Mouse (Mus musculus) effector memory CD4-positive, alpha-beta T cell, adult 7 months (primary cell): ENCODE measurements around the gene Mmp19. TPM values are rescaled to one million over a fixed set of nuclear protein-coding genes. Genes with fewer than 3 reads are reported as not detected.

Experiments
- polyA plus RNA-seq: library from polyadenylated mRNA; unstranded; fragments of 100-300 nt; shearing (Covaris generic); gene quantifications from one replicate; pipeline ENCODE4 v1.2.1, GENCODE M21; 2017

The Mmp19 gene
- polyA plus RNA-seq: 0.15 TPM

GRCm38 (mm10) chr10:128790398-128791124 is at the start of gene Mmp19:
Gene Mmp19 (plus strand): TSS chr10:128790910.

GRCm38 (mm10) chr10:128744680-128745601 is 45.8 kb upstream of the Mmp19 start, which contains the start of gene Dgka:
Gene Dgka (minus strand): TSS chr10:128744855.

DNA sequence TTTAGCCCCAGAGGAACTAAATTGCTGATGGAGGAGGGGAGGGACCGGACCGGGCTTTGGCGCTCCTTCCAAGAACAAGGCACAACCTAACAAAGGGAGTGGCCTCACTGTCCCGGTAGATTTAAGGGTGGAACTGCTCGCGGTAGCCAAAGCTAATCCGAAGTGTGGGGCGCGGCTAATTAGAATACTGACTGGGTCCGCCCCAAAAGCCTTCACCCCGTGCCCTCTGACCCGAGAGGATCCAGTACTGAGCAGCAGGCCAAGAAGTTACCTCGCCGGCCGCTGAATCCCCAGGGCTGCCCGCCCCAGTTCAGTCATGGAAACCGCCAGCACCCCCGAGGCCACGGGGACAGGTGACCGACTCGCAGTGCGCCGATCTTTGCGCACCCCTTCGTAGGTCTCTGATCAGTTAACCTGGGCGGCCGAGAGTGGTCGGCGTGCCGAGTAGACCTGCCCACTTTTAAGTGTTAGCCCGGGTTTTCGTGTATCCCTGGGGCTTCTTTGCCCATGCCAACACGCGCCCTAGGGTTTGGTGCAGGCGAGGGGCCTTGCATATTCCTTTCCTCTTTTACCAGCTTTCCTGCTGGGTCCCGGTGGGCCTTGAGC is 43.0 kb upstream of the Mmp19 start, which contains the start of gene Pym1:
Gene Pym1, plus strand, starts transcription at position 244 of the 606 bp plus-strand sequence.

DNA sequence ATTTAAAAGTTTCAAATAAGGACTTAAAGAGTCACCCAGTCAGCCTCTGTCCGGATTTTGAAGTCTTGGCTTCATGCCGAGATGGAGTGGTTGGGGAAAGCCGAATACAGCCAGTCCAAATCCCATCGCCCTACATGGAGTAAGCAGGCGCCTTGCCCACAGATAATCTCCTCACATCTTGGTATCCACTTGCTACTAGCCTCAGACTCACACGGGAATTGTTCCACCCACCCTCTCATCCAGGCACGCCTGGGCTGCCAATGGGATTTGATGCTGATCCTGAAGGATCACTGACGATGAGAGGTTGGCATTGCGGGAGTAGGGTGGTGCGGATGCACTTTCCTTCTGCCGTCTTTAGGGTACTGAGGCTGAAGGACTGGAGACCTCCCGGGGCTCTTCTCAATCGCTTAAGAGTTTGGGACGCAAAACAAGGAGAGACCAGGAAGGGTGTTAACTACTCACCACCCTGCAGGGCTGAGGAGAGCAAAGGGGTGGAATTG is 13.1 kb downstream of the Mmp19 start, which contains the start of gene Dnajc14:
Gene Dnajc14, plus strand, starts transcription at position 292 of the 500 bp plus-strand sequence.

DNA sequence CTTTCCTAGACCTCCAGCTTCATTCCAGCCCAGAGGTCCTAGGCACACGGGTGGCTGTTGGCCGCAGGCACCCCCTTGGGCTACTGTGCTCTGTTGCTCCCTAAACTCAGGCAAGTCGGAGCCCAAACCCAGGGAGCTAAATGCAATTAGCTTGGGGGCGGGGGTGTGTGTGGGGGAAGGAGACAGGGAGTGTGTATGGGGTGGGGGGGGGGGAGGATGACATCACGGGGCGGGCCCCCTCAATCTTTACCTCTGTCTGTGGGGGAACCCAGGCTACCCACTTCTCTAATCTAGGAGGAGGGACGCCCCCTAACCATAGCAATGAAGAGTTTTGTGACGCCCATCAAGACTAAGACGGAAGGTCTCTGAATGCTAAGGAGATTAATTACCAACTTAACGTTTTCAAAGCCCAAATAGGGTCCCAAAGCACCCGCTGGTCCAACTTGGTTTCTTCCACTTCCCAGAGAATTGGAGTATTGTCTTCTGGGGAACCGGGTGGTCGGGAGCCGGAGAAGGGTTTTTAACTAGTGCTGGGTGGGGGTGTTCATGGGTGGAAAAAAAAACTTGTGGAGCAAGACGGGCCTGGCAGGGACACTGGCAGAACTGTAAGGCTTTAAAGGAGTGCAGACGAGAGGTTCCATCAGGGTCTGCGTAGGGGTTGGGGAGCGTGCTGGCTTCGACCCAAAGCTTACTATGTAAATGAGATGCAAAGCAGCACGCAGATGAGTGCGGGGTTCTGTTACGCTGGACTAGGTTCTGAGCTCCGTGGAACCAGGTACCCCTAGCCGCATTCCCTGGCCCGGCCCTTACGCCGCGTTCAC is 13.8 kb downstream of the Mmp19 start, which contains the start of gene Tmem198b:
Gene Tmem198b, minus strand, starts transcription at position 100 of the 821 bp plus-strand sequence.

GRCm38 (mm10) chr10:128817033-128817432 is 26.3 kb downstream of the Mmp19 start, which contains the start of gene Sarnp:
Gene Sarnp (plus strand): TSS chr10:128817333.

GRCm38 (mm10) chr10:128821358-128822056 is 30.8 kb downstream of the Mmp19 start, which contains the start of gene Ormdl2:
Gene Ormdl2 (minus strand): TSS chr10:128821645.

Other genes starting within 250 kb of the Mmp19 start
- 38.5 TPM for gene Zc3h10, start 243.1 kb upstream of the Mmp19 start, polyA plus RNA-seq
- gene Rpl41, start 241.6 kb upstream of the Mmp19 start, polyA plus RNA-seq: 2,513 TPM
- gene Pa2g4, start 224.9 kb upstream of the Mmp19 start, polyA plus RNA-seq: 19.5 TPM
- gene Erbb3, start 201.3 kb upstream of the Mmp19 start, polyA plus RNA-seq: 1.8 TPM
- gene Rps26, start 164.2 kb upstream of the Mmp19 start, polyA plus RNA-seq: 444 TPM
- 1.2 TPM for gene Ikzf4, start 144.9 kb upstream of the Mmp19 start, polyA plus RNA-seq
- gene Suox, start 116.8 kb upstream of the Mmp19 start, polyA plus RNA-seq: 3.7 TPM
- gene Rab5b, start 94.6 kb upstream of the Mmp19 start, polyA plus RNA-seq: 21.6 TPM
- 2.7 TPM for gene Pmel, start 86.7 kb upstream of the Mmp19 start, polyA plus RNA-seq
- 15.5 TPM for gene Cdk2, start 85.9 kb upstream of the Mmp19 start, polyA plus RNA-seq
- gene Dgka, start 46.1 kb upstream of the Mmp19 start, polyA plus RNA-seq: 511 TPM
- gene Pym1, start 43.0 kb upstream of the Mmp19 start, polyA plus RNA-seq: 22.9 TPM
- 65.8 TPM for gene Dnajc14, start 13.2 kb downstream of the Mmp19 start, polyA plus RNA-seq
- 3.0 TPM for gene Tmem198b, start 13.5 kb downstream of the Mmp19 start, polyA plus RNA-seq
- 120 TPM for gene Sarnp, start 26.4 kb downstream of the Mmp19 start, polyA plus RNA-seq
- 46.6 TPM for gene Ormdl2, start 30.7 kb downstream of the Mmp19 start, polyA plus RNA-seq
- 1.8 TPM for gene Gdf11, start 100.8 kb downstream of the Mmp19 start, polyA plus RNA-seq
- gene Cd63, start 110.1 kb downstream of the Mmp19 start, polyA plus RNA-seq: not detected
- 5.1 TPM for gene Rdh5, start 132.0 kb downstream of the Mmp19 start, polyA plus RNA-seq
- 119 TPM for gene Bloc1s1, start 133.1 kb downstream of the Mmp19 start, polyA plus RNA-seq
- gene Itga7, start 142.9 kb downstream of the Mmp19 start, polyA plus RNA-seq: 45.6 TPM
- not detected for gene Mettl7b, start 170.1 kb downstream of the Mmp19 start, polyA plus RNA-seq
- gene Olfr9, start 198.5 kb downstream of the Mmp19 start, polyA plus RNA-seq: 0.17 TPM
- gene Olfr763, start 219.9 kb downstream of the Mmp19 start, polyA plus RNA-seq: not detected
- not detected for gene Olfr764-ps1, start 249.0 kb downstream of the Mmp19 start, polyA plus RNA-seq